26 mouse cellular contexts compared by ENCODE assay signal in the genomic region with DNA sequence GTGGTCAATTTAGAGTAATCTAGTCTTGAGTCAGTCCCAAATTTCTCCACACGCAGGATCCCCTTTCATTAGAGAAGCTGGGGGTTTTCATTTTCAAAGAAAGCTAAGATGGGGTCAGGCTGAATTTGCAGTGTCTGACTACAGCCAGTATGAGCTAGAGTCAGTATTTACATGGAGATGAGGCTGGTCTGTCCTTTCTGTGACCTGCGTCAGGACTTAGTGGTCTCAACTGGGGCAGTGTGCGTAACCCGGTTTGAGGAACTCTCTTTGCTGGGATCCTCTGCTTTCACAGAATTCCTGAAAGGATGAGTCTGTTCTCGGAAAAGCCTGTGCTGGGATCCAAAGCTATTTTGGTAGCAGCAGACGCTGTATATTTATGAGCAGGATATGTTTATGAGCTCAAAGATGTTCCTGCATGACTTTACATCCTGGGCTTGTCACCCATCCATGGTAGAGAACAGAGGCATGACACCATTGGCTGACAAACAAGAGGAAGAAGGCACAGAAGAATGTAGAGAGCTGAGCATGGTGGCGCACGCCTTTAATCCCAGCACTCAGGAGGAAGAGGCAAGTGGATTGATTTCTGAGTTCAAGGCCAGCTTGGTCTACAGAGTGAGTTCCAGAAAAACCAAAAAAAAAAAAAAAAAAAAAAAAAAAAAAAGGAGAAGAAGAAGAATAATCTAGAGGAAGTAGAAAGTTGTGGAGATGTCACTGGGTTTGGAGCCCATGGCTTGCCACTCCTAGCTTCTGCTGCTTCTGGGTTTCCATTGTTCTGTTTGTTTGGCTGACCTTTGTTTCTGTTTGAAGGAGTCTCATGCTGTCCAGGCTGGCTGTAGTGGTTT. TPM values are rescaled to one million over a fixed set of nuclear protein-coding genes. Genes with fewer than 3 reads are reported as not detected.
DNase-seq lines count a peak whose midpoint lies in the region; ATAC-seq and TF ChIP-seq lines count a peak whose summit lies in the region.
"Had no signal": no experiment of that assay in that cellular context is flagged by ENCODE, and none has a peak within 500 bp of the region (broad histone marks: within the 10 kb centered on the region; RNA-seq: fewer than 3 reads in every experiment).

No protein-coding gene starts in this region.

- no peak overlapping the region for H3K4me3 ChIP-seq in kidney, embryonic 15.5 days (replicated peaks)
- H3K4me3 ChIP-seq in MEL (ENCODE audit: control insufficient read depth in 1 of 2, insufficient read depth in 1 of 2, low read depth in 2 of 2, low read length in 2 of 2): no peak overlapping the region
- H3K4me3 ChIP-seq: forebrain, embryonic 10.5 days; heart, adult 2 months; liver, embryonic 15.5 days; lung, embryonic 15.5 days; midbrain, embryonic 10.5 days had no signal

- no peak for DNase-seq in frontal cortex, postnatal 10 days (ENCODE audit: low spot score in 2 of 2)
- DNase-seq in kidney, postnatal 4 days: no peak
- DNase-seq in MEL (ENCODE audit: low read depth, low spot score): no peak
- no peak for DNase-seq in embryo, embryonic 9.5 days (ENCODE audit: extremely low spot score)
- DNase-seq in urinary bladder, postnatal 4 days (ENCODE audit: low spot score in 2 of 2): no peak
- DNase-seq: adrenal gland, postnatal 10 days; cerebellum, adult 11 months; cerebellum, adult 9-11 months; gastrocnemius, postnatal 14 days; heart, adult 2 months; left cerebral cortex, postnatal 4 days; liver; thymus, adult 2 months had no signal

- no peak overlapping the region for H3K4me2 ChIP-seq in kidney, embryonic 15.5 days
- H3K4me2 ChIP-seq: liver, embryonic 15.5 days; lung, embryonic 15.5 days had no signal

- no peak for TF ChIP-seq CTCF in MEL (IDR thresholded peaks at IDR 0.05 in 2 of 3, conservative IDR thresholded peaks at IDR 0.05 in 1 of 3; ENCODE audit: control insufficient read depth in 1 of 3, insufficient read depth in 1 of 3, low read depth in 2 of 3, low read length in 3 of 3, poor library complexity in 1 of 3, severe bottlenecking in 1 of 3)

- H3K79me2 ChIP-seq in MEL (ENCODE audit: control insufficient read depth, insufficient read depth, low read length, poor library complexity): no peaks in the 10 kb centered on the region

- no peaks in the 10 kb centered on the region for H3K9me3 ChIP-seq in kidney, embryonic 15.5 days (replicated peaks)
- no peaks in the 10 kb centered on the region for H3K9me3 ChIP-seq in MEL (replicated peaks; ENCODE audit: insufficient read depth, low read length)
- H3K9me3 ChIP-seq: forebrain, embryonic 10.5 days; G1E; liver, embryonic 15.5 days; lung, embryonic 15.5 days; midbrain, embryonic 10.5 days had no signal

- WGBS in kidney, embryonic 15.5 days: 69% methylated on average over 8 of the region's 8 CpGs

- 0 out of 2 replicates have a peak, but pooled peaks cover 6% of the 10 kb centered on the region for H3K27me3 ChIP-seq in kidney, embryonic 15.5 days
- no peaks in the 10 kb centered on the region for H3K27me3 ChIP-seq in MEL (ENCODE audit: control insufficient read depth in 1 of 2, insufficient read depth in 2 of 2, low read length in 2 of 2)

- no peak overlapping the region for H3K9ac ChIP-seq in kidney, embryonic 15.5 days
- no peak overlapping the region for H3K9ac ChIP-seq in MEL (ENCODE audit: control insufficient read depth, low read depth, low read length, poor library complexity, severe bottlenecking)
- H3K9ac ChIP-seq: liver, embryonic 15.5 days; lung, embryonic 15.5 days had no signal

- peak; percentile 85 for ATAC-seq in frontal cortex, adult (ENCODE audit: low TSS enrichment)
- no peak for ATAC-seq in kidney, embryonic 15.5 days (replicated peaks; ENCODE audit: low FRiP score)
- ATAC-seq in megakaryocyte, adult 5-6 weeks (ENCODE audit: poor library complexity, severe bottlenecking): peak; percentile 45
- ATAC-seq: activated CD4-positive, CD25-positive, alpha-beta regulatory T cell, adult 4 months; hindbrain, postnatal 0 days; intestine, embryonic 16.5 days had no signal

- peaks cover 17% of the 10 kb centered on the region for H3K4me1 ChIP-seq in kidney, embryonic 15.5 days
- H3K4me1 ChIP-seq in MEL (ENCODE audit: control insufficient read depth in 1 of 2, insufficient read depth in 2 of 2, low read length in 2 of 2): peaks cover 7 to 30% of the 10 kb centered on the region in 2 experiments

- TF ChIP-seq RAD21 in MEL (IDR thresholded peaks at IDR 0.05; ENCODE audit: low read depth, low read length): no peak

- H3K27ac ChIP-seq in kidney, embryonic 15.5 days: peak overlapping the region; percentile 37; the same call in 1 of the 2 replicates
- no peak overlapping the region for H3K27ac ChIP-seq in MEL (ENCODE audit: control insufficient read depth, low read depth, low read length)
- H3K27ac ChIP-seq: forebrain, embryonic 10.5 days; heart, adult 2 months; hindbrain, postnatal 0 days; liver, embryonic 15.5 days; lung, embryonic 15.5 days; macrophage; midbrain, embryonic 10.5 days had no signal

- TF ChIP-seq POLR2A in MEL (IDR thresholded peaks at IDR 0.05; ENCODE audit: control insufficient read depth in 1 of 2, insufficient read depth in 1 of 2, low read depth in 1 of 2, low read length in 2 of 2, poor library complexity in 1 of 2): no peak

- no peaks in the 10 kb centered on the region for H3K36me3 ChIP-seq in kidney, embryonic 15.5 days
- peaks cover 0 to 17% of the 10 kb centered on the region in 2 experiments; a peak in 2 of 4 replicates for H3K36me3 ChIP-seq in MEL (ENCODE audit: control insufficient read depth in 1 of 2, insufficient read depth in 2 of 2, low read length in 2 of 2)
- H3K36me3 ChIP-seq: forebrain, embryonic 10.5 days; G1E; liver, embryonic 15.5 days; lung, embryonic 15.5 days; midbrain, embryonic 10.5 days had no signal

- no peak for TF ChIP-seq EP300 in MEL (IDR thresholded peaks at IDR 0.05; ENCODE audit: low read depth in 1 of 2, low read length in 2 of 2)

TF ChIP-seq in MEL, 35 proteins besides CTCF, POLR2A, EP300 and RAD21:
- TF ChIP-seq ZNF384 (IDR thresholded peaks at IDR 0.05; ENCODE audit: low read depth, low read length) (peak; percentile 73), ELF1 (IDR thresholded peaks at IDR 0.05; ENCODE audit: low read depth, low read length) (no peak)

RNA-seq across cellular contexts. Expression of a gene that starts 5.6 kb away (rescaled TPM):
- 0.39 and 0.51 TPM in 2 replicates for polyA plus RNA-seq in kidney, embryonic 15.5 days (2015; fragmentation: Nextera tagmentation; extraction: Ambion mirVana)
- total RNA-seq in MEL (2012; rRNA removed): 0.15 TPM in 1 of 2 replicates, not detected in the other
- under 1 TPM in 1 of 2 experiments, not detected in 1; 0.17 TPM for polyA plus RNA-seq in MEL (2012; ENCODE audit: insufficient read depth in 1 of 2, insufficient read length in 2 of 2, low read depth in 1 of 2, low replicate concordance in 2 of 2, missing spikeins in 1 of 2)
- total RNA-seq in megakaryocyte, adult 5-6 weeks (2015): not detected in 2 replicates
- total RNA-seq in megakaryocyte, adult 5-6 weeks (2017): not detected in 2 replicates
- total RNA-seq: common myeloid progenitor, adult 5-6 weeks had no signal
- polyA plus RNA-seq: activated CD4-positive, CD25-positive, alpha-beta regulatory T cell, adult 4 months; macrophage had no signal

RNA-seq across cellular contexts. Expression of a gene that starts 5.6 kb away (rescaled TPM):
- polyA plus RNA-seq in kidney, embryonic 15.5 days (2015; fragmentation: Nextera tagmentation; extraction: Ambion mirVana): 78.7 and 94.7 TPM in 2 replicates
- not detected in 2 replicates for total RNA-seq in MEL (2012; rRNA removed)
- polyA plus RNA-seq in MEL (2012; ENCODE audit: insufficient read depth in 1 of 2, insufficient read length in 2 of 2, low read depth in 1 of 2, low replicate concordance in 2 of 2, missing spikeins in 1 of 2): not detected
- 0.16 and 0.33 TPM in 2 replicates for total RNA-seq in megakaryocyte, adult 5-6 weeks (2015)
- not detected in 2 replicates for total RNA-seq in megakaryocyte, adult 5-6 weeks (2017)
- polyA plus RNA-seq: G1E, macrophage had no signal

RNA-seq across cellular contexts. Expression of a gene that starts 39.9 kb away (rescaled TPM):
- polyA plus RNA-seq in kidney, embryonic 15.5 days (2015; fragmentation: Nextera tagmentation; extraction: Ambion mirVana): 21.0 and 24.7 TPM in 2 replicates
- total RNA-seq in MEL (2012; rRNA removed): 19.3 and 25.2 TPM in 2 replicates
- 10 to 100 TPM in 1 of 2 experiments, not detected in 1; 56.6 TPM for polyA plus RNA-seq in MEL (2012; ENCODE audit: insufficient read depth in 1 of 2, insufficient read length in 2 of 2, low read depth in 1 of 2, low replicate concordance in 2 of 2, missing spikeins in 1 of 2)
- 37.7 and 41.3 TPM in 2 replicates for total RNA-seq in megakaryocyte, adult 5-6 weeks (2015)
- 15.5 and 17.4 TPM in 2 replicates for total RNA-seq in megakaryocyte, adult 5-6 weeks (2017)

RNA-seq across cellular contexts. Expression of a gene that starts 43.3 kb away (rescaled TPM):
- polyA plus RNA-seq in kidney, embryonic 15.5 days (2015; fragmentation: Nextera tagmentation; extraction: Ambion mirVana): 29.9 and 33.6 TPM in 2 replicates
- total RNA-seq in MEL (2012; rRNA removed): 5.9 and 6.4 TPM in 2 replicates
- polyA plus RNA-seq in MEL (2012; ENCODE audit: insufficient read depth in 1 of 2, insufficient read length in 2 of 2, low read depth in 1 of 2, low replicate concordance in 2 of 2, missing spikeins in 1 of 2): 1 to 10 TPM in 1 of 2 experiments, not detected in 1; 8.7 TPM
- 5.8 and 6.1 TPM in 2 replicates for total RNA-seq in megakaryocyte, adult 5-6 weeks (2015)
- total RNA-seq in megakaryocyte, adult 5-6 weeks (2017): 9.4 and 11.9 TPM in 2 replicates
